Mouse (Mus musculus) heart, postnatal 25 days (tissue): Measurements from ENCODE around the gene Lsm2. TPM values are rescaled to one million over a fixed set of nuclear protein-coding genes. Genes with fewer than 3 reads are reported as not detected.
"Not testable (repeated sequence)": the region's sequence is repeated elsewhere in the genome, so short reads cannot be mapped to it uniquely, and the experiment has no call there.

ENCODE experiments used
- DNase-seq: peaks from one replicate; pipeline ENCODE4 v3.0.0; 2022; ENCODE audit warnings: low spot score
- intact Hi-C: fragments of 180-260 bp; cut with DNase I; formaldehyde crosslinking; loops from one replicate; pipeline ENCODE4 v1.15.1; 2025
- total RNA-seq, 2 experiments: library from RNA; stranded (reverse); gene quantifications; 2 replicates each; pipeline ENCODE4 v1.2.3; 2021

The Lsm2 gene
- total RNA-seq, 2 experiments from 2014 or later = 19.0 to 19.1 TPM

DNA sequence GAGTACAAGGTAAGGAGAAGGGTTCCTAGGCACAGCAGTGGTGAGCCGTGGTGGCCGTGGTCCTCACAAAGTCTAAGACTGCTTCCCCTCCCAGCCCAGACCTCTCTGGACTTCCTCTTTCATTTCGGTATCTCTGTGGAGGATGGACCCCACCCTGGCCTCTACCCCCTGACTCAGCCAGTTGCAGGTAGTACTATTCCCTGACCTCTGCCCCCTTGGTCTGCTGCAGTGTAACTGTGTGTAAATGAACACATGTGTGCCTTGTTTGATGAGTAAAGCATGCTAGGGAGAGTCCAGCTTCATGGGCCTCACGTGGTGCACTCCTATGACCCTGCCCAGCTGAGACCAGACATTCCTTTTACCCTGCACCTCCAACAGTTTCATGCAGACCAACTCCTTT, 42.1 kb downstream of the Lsm2 start:
- no peak for DNase-seq
- intact Hi-C loops = loop anchor here (2.0 to 10.0 kb wide), 3 partner anchors 21 to 211 kb away; partner anchors contain the start of genes Atp6v1g2, Ly6g6d, Ly6g6e and Nfkbil1

DNA sequence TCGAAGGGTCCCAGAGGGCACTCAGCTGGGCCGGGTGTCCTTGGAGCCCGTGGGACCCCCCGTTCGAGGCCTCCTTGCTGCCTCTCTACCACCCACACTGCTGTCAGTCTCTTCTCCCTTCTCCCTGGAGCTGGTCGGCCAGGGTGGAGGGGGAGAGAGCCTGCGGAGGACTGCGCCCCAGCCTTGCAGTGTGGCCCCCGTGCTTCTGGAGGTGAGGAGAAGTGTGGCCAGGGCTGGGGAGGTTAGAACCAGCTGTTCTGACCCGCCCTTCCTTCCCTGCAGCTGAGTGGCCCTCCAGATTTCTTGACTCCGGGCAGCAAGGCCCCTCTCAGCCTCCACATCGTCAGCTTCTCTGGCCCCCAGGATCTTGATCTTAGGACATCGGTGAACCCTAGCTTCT, 42.6 kb downstream of the Lsm2 start:
- intact Hi-C loops = loop anchor here (5.0 to 10.0 kb wide), 2 partner anchors 53 to 211 kb away; partner anchors contain the start of genes Atp6v1g2, Ly6g6d, Ly6g6e and Nfkbil1
- no peak for DNase-seq

DNA sequence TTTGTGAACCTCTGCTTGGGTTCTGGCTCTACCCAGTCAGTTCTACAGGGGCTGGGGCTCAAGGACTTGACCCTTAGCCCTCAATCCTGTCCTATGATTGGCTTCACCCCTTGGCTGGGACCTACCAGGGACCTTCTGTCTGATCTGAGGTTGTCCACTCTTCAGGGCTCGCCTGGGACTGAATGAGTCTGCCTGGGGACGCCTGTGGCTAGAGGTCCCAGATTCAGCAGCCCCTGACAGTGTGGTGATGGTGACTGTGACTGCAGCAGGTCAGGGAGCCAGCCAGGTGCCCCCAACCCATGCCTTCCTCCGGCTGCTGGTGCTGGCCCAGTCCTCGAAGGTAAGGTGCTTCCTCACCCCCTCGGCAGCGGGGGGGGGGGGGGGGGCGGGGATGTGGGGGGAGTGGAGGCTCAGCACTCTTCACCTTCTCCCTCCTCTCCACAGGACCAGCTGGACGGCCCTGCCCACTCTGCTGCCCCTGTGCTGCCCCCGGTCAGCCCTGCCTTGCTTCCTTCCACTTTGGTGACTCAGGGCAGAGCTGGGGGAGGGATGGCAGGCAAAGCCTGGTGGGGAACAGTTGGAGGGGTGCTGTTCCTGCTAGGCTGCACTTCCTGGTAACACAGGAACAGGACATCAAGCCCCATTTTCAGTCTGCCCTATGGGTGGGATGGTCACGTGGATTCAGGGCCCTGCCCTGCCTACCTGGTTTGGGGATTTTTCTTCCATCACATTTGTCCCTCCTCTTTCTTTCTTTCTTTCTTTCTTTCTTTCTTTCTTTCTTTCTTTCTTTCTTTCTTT, 43.2 kb downstream of the Lsm2 start:
- no peak for DNase-seq
- intact Hi-C loops = loop anchor here (5.0 to 10.0 kb wide), 2 partner anchors 52 to 210 kb away; partner anchors contain the start of genes Atp6v1g2, Ly6g6d, Ly6g6e and Nfkbil1

DNA sequence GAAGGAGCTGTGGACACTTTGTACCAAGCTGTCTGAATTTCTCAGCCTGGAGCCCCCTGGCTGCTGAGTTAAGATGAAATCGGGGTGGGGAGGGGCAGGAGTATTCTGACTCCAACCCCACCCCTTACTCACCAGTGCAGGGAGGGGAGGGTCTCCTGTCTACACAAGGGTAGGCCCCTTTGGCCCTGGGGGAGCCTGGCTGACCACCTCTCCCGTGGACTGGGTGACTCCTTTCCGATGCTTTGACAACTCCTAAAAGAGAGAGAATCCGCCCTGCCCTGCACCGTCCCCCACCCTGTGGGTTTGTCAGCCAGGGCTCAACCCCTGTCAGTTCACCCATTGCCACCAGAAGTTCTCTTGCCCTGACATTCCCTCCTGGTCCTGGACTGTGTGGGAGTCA, 44.5 kb downstream of the Lsm2 start:
- intact Hi-C loops = loop anchor here (10.0 kb wide), 1 partner anchor 209 kb away; the partner anchor contains the start of genes Atp6v1g2 and Nfkbil1
- no peak for DNase-seq

DNA sequence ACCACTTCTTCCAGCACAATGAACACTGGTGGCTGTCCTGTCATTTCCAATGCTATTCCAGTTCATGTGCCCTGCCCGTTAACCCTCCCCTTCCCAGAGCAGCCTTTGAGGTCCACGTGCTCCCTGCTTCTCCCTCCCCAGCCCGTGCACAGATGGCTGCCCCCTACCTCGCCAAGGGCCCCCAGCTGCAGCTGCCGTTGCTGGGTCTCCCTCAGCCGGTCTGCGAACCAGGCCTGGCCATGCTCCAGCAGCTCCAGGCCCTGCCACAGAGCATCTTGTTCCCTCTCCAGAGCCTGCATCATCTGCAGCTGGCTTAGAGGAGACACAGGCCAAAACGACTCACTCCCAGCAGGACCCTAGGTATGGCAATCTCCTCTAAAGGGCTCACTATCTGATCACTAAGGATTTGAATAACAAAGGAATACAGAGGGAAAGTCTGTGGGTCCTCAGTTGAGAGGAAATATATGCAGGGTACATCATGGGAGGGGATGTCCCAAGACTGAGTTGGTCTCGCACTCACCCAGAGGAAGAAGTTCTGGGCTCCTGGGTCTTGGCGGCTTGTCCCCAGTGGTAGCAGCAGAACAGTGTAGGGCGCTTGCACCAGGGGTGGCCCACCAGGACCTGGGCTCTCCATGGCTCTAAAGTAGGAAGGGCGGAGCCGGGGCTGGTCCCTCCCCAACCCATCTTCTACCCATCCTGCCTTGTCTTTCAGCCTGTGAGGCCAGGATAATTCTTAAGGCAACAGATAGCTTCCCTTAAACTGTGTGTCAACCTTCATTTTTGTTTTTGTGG, 45.8 kb downstream of the Lsm2 start, which contains the start of gene Sapcd1:
Gene Sapcd1 (minus strand): TSS at position 740 of the 792 bp plus-strand sequence.
- intact Hi-C loops = loop anchor here (10.0 kb wide), 1 partner anchor 207 kb away; the partner anchor contains the start of genes Atp6v1g2 and Nfkbil1
- DNase-seq = no peak

DNA sequence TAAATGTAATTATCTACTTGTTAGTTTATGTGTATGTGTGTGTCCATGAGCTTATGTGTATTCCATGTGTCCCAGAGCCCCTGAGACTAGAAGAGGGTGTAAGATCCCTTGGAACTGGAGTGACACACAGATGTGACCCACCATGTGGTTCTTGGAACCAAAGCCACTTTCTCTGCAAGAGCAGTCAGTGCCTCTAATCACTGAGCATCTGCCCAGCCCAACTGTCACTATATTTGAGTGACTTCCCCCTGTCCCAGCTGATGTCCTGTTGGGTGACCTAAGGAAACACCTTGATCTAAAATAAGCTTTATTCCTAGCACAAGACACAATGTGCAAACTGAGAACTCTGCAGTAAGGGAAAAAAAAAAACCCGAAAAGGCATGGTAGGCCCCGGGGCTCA, 46.7 kb downstream of the Lsm2 start:
- intact Hi-C loops = loop anchor here (10.0 kb wide), 1 partner anchor 206 kb away; the partner anchor contains the start of genes Atp6v1g2 and Nfkbil1
- no peak for DNase-seq

DNA sequence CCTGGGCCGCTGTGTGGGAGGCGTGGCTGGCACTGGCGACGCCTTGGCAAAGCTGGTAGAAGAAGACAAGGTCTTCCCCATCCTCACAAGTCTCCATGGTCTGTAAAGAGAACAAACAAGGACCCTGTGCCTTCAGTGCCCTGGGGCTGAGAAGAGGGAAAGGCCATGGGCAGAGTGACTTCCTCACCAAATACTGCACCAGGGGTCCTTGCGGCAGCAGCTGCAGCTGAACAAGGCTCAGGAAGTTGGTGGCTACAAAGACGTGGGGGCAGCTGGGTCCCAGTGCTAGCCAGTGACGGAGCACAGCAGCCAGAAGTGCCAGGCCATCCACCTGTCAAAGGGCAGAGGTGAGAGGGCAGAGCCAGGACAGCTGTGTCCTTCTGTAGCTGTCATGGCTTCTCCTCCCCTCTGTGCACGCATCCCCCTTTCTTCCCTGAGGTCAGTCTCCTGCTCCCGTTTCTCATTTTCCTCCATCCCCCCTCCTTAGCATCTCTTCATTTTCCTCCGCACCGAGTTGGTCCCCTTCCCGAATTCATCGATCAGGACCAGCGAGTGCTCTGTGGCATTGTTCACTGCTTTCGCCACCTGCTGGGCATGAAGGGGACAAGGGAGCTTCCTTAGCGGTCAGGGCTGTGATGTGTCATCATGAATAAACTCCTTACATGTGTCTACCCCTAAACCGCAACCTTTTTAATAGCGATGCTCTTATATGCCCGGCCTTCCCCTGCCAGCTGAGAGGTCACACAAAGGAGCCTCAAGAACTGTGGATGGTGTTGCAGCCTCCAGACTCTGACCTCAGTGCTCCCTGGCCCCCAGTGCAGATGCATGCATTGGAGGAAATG, 48.2 kb downstream of the Lsm2 start:
- DNase-seq = no peak
- intact Hi-C loops = loop anchor here (10.0 kb wide), 1 partner anchor 205 kb away; the partner anchor contains the start of genes Atp6v1g2 and Nfkbil1

DNA sequence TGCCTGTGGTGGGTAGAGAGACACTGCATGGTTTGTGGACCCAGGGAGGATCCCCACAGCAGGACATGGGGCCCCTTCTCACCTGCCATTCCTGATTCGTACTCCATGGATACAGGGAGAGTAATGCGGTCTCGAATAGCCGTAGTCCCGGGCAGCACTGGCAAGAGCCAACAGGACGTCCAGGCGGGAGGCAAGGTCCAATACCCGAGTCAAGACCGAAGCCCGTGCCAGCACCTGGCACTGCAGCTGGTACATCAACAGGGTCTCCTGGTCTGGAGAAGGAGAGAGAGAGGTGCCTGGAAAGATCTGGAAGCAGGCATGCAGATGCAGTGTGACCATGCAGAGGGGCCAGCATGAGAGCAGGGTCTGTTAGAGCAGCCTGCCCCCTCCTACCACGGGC, 49.6 kb downstream of the Lsm2 start:
- intact Hi-C loops = no loop called here

DNA sequence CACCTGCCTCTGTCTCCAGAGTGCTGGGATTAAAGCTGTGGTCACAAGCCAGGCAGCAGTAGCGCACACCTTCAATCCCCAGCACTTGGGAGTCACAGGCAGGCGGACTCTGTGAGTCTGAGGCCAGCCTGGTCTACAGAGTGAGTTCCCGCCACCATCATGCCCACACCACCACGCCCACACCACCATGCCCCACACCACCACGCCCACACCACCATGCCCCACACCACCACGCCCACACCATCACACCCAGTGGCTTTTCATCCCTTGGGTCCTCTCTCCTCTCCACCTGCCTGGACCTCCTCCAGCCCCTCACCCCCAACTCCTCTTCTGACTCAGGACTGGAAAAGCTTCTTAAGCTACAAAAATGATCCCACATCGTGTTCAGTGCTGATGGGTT, 50.2 kb downstream of the Lsm2 start:
- no peak for DNase-seq

More for the DNA sequence above, 49.6 kb downstream of the Lsm2 start:
- no peak for DNase-seq

DNA sequence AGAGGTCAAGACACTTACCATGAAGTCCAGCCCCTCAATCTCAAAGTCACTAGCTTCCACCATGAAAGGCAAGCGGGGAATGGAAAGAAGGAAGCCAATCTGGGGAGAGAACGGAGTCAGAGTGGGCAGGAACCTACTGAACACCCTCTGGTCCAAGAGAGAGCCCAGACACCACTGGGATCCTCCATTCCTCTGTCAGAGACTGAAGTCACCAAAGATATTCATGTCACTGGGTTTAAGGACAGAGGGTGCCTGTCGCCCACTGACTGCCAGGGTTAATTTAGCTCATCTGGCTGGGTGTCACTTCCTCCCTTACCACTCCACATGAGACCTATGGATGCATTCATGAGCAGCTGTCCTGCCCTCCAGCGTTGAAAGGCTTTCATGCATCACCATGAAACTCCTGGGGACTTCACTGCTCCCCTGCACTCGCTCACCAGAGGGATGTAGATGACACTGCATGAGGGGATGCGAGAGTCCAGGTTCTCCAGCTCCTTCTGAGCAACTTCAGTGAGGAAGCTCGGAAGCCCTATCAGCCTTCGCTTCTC, 50.7 kb downstream of the Lsm2 start:
- intact Hi-C loops = no loop called here
- no peak for DNase-seq

More for the DNA sequence above, 50.2 kb downstream of the Lsm2 start:
- intact Hi-C loops = no loop called here

DNA sequence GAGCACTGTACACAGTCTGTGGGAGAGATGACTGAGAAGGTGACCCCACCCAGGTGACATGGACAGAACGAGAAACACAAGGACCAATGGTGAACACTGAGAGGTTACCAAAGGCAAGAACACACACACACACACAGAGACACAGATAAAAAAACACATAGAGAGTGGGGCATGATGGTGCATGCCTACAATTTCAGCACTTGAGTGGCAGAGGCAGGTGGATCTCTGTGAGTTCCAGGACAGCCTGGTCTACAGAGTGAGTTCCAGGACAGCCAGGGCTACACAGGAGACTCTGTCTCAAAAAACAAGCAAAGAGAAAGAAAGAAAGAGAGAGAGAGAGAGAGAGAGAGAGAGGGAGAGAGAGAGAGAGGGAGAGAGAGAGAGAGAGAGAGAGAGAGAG, 52.0 kb downstream of the Lsm2 start:
- intact Hi-C loops, DNase-seq: not testable (repeated sequence)

DNA sequence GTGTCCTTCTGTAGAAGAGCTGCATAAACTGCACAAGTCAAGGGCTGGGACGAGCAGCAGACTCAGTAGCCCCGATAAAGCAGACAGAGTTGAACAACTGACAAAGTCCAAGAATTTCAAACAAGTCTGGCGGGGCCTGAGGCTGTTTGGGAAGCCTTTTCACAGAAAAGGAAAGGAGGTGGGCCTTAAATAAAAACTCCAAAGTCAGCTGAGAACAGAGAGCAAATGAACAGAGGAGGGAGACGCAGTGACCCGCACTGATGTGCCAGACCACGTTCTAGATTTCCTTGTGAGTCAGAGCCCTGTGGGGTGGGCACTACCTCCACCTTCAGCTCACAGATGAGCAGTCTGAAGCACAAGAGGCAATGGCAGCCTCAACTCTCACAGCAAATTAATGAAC, 53.2 kb downstream of the Lsm2 start:
- intact Hi-C loops = no loop called here
- DNase-seq = no peak

Other genes with a start within 250 kb of the Lsm2 start
- 10 to 100 TPM; 15.0 to 23.3 TPM for gene C4b, start 238.0 kb upstream of the Lsm2 start, total RNA-seq
- gene Cyp21a1, start 177.3 kb upstream of the Lsm2 start, total RNA-seq = not detected
- gene Stk19, start 144.9 kb upstream of the Lsm2 start, total RNA-seq = 10 to 100 TPM in 1 of 2 experiments, 1 to 10 TPM in 1; 9.4 to 12.7 TPM
- gene Dxo, start 144.8 kb upstream of the Lsm2 start, total RNA-seq = 10 to 100 TPM; 11.1 to 11.6 TPM
- 10 to 100 TPM; 18.4 to 22.6 TPM for gene Skiv2l, start 131.7 kb upstream of the Lsm2 start, total RNA-seq
- gene Nelfe, start 131.5 kb upstream of the Lsm2 start, total RNA-seq = 10 to 100 TPM; 15.5 to 16.7 TPM
- 1 to 10 TPM; 2.8 to 6.0 TPM for gene Cfb, start 119.3 kb upstream of the Lsm2 start, total RNA-seq
- gene Zbtb12, start 102.4 kb upstream of the Lsm2 start, total RNA-seq = 1 to 10 TPM; 6.4 to 7.4 TPM
- under 1 TPM in 1 of 2 experiments, not detected in 1; 0.08 TPM for gene Gm20547, start 99.8 kb upstream of the Lsm2 start, total RNA-seq
- gene C2, start 83.6 kb upstream of the Lsm2 start, total RNA-seq = 1 to 10 TPM; 2.8 to 4.1 TPM
- 10 to 100 TPM; 37.6 to 39.1 TPM for gene Ehmt2, start 83.4 kb upstream of the Lsm2 start, total RNA-seq
- not detected for gene Slc44a4, start 67.4 kb upstream of the Lsm2 start, total RNA-seq
- 10 to 100 TPM; 12.7 to 14.1 TPM for gene Neu1, start 50.6 kb upstream of the Lsm2 start, total RNA-seq
- 1 to 10 TPM; 1.9 to 6.9 TPM for gene Hspa1b, start 22.6 kb upstream of the Lsm2 start, total RNA-seq
- gene Gm20481, start 11.9 kb upstream of the Lsm2 start, total RNA-seq = not detected
- gene Hspa1a, start 9.7 kb upstream of the Lsm2 start, total RNA-seq = 1 to 10 TPM; 2.9 to 7.7 TPM
- 1 to 10 TPM; 6.9 to 8.1 TPM for gene Hspa1l, start 9.2 kb upstream of the Lsm2 start, total RNA-seq
- 10 to 100 TPM; 25.7 to 26.9 TPM for gene Vars, start 19.1 kb downstream of the Lsm2 start, total RNA-seq
- gene Vwa7, start 34.7 kb downstream of the Lsm2 start, total RNA-seq = 1 to 10 TPM; 7.3 to 7.7 TPM
- not detected for gene Sapcd1, start 46.2 kb downstream of the Lsm2 start, total RNA-seq
- 1 to 10 TPM in 1 of 2 experiments, under 1 TPM in 1; 0.57 to 1.3 TPM for gene Msh5, start 64.9 kb downstream of the Lsm2 start, total RNA-seq
- gene Clic1, start 68.1 kb downstream of the Lsm2 start, total RNA-seq = 10 to 100 TPM; 40.0 to 46.1 TPM
- 10 to 100 TPM; 27.7 to 31.3 TPM for gene Ddah2, start 77.2 kb downstream of the Lsm2 start, total RNA-seq
- not detected for gene Ly6g6c, start 83.5 kb downstream of the Lsm2 start, total RNA-seq
- under 1 TPM; 0.18 to 0.87 TPM for gene Mpig6b, start 84.3 kb downstream of the Lsm2 start, total RNA-seq
- gene Ly6g6e, start 95.0 kb downstream of the Lsm2 start, total RNA-seq = not detected
- under 1 TPM; 0.53 to 0.78 TPM for gene Ly6g6d, start 96.2 kb downstream of the Lsm2 start, total RNA-seq
- gene Ly6g6f, start 103.7 kb downstream of the Lsm2 start, total RNA-seq = not detected
- gene Abhd16a, start 107.4 kb downstream of the Lsm2 start, total RNA-seq = 10 to 100 TPM; 47.9 to 57.5 TPM
- not detected for gene Ly6g5c, start 126.4 kb downstream of the Lsm2 start, total RNA-seq
- gene Ly6g5b, start 133.6 kb downstream of the Lsm2 start, total RNA-seq = under 1 TPM in 1 of 2 experiments, not detected in 1; 0.36 TPM
- 1 to 10 TPM; 6.3 to 9.5 TPM for gene Gpank1, start 139.6 kb downstream of the Lsm2 start, total RNA-seq
- 100 to 1,000 TPM; 155 to 167 TPM for gene Csnk2b, start 140.2 kb downstream of the Lsm2 start, total RNA-seq
- 10 to 100 TPM; 27.0 to 27.1 TPM for gene D17H6S53E, start 144.5 kb downstream of the Lsm2 start, total RNA-seq
- gene Apom, start 150.2 kb downstream of the Lsm2 start, total RNA-seq = not detected
- gene Bag6, start 153.3 kb downstream of the Lsm2 start, total RNA-seq = 100 to 1,000 TPM; 222 to 232 TPM
- gene Prrc2a, start 183.0 kb downstream of the Lsm2 start, total RNA-seq = 100 to 1,000 TPM; 135 to 143 TPM
- 1 to 10 TPM; 2.3 to 3.5 TPM for gene Aif1, start 194.2 kb downstream of the Lsm2 start, total RNA-seq
- gene Lst1, start 206.6 kb downstream of the Lsm2 start, total RNA-seq = 1 to 10 TPM; 2.7 to 5.3 TPM
- gene Ltb, start 212.6 kb downstream of the Lsm2 start, total RNA-seq = 1 to 10 TPM; 1.4 to 1.8 TPM
- under 1 TPM; 0.56 to 0.60 TPM for gene Tnf, start 220.1 kb downstream of the Lsm2 start, total RNA-seq
- not detected for gene Lta, start 223.5 kb downstream of the Lsm2 start, total RNA-seq
- gene Gm16181, start 239.0 kb downstream of the Lsm2 start, total RNA-seq = under 1 TPM; 0.50 to 0.65 TPM